In the genomic region with DNA sequence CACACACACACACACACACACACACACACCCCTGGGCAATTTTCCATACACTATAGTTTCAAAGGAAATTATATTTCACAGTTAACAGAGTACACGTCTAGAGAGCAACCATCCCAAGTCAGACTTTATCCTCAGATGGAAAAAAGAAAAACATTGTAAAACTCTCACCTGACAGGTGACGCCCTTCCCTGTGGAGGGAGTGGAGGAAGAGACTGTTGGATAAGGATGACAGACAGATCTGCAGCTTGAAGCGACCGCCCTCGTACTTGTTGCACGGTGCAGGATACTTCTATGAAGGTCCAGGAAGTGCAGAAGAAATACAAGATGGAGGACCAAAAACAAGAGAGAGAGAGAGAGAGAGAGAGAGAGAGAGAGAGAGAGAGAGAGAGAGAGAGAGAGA, we compare ENCODE assay signal across 27 mouse cellular contexts. TPM values are rescaled to one million over a fixed set of nuclear protein-coding genes. Genes with fewer than 3 reads are reported as not detected.
DNase-seq lines count a peak whose midpoint lies in the region; ATAC-seq and TF ChIP-seq lines count a peak whose summit lies in the region.
"Had no signal": no experiment of that assay in that cellular context is flagged by ENCODE, and none has a peak within 500 bp of the region (broad histone marks: within the 10 kb centered on the region; RNA-seq: fewer than 3 reads in every experiment).

No protein-coding gene starts in this region.

- no peak for DNase-seq in testis, postnatal 10 days (ENCODE audit: low spot score)
- no peak for DNase-seq in layer of hippocampus, postnatal 25 days (ENCODE audit: extremely low spot score in 1 of 2, low spot score in 1 of 2)
- DNase-seq: adrenal gland, adult 8-10 months; adrenal gland, postnatal 25 days; cerebellum, adult 2 months; cerebellum, adult 9-11 months; cerebellum, postnatal 25 days; gastrocnemius, postnatal 25 days; heart, adult 18-20 months; heart, postnatal 10 days; heart, postnatal 36 days had no signal

- TF ChIP-seq CTCF in bone marrow macrophage, adult 2 months (IDR thresholded peaks at IDR 0.05; ENCODE audit: low read depth, low read length): no peak
- TF ChIP-seq CTCF in embryonic fibroblast, embryonic 13.5 days (IDR thresholded peaks at IDR 0.05; ENCODE audit: borderline replicate concordance, insufficient read depth, low read length): no peak
- no peak for TF ChIP-seq CTCF in intestine, postnatal 0 days (IDR thresholded peaks at IDR 0.05; ENCODE audit: low read depth)

- ATAC-seq in intestine, postnatal 0 days: peak; percentile 89
- ATAC-seq in midbrain, embryonic 15.5 days (replicated peaks): no peak
- ATAC-seq: activated CD4-positive, CD25-positive, alpha-beta regulatory T cell, adult 4 months; CD4-positive, CD25-positive, alpha-beta regulatory T cell, adult 4 months; forebrain, embryonic 15.5 days; hindbrain, embryonic 16.5 days had no signal

- no peaks in the 10 kb centered on the region for H3K27me3 ChIP-seq in intestine, postnatal 0 days (replicated peaks; ENCODE audit: control insufficient read depth, insufficient read depth, low read length)
- H3K27me3 ChIP-seq in midbrain, embryonic 15.5 days (replicated peaks): no peaks in the 10 kb centered on the region
- H3K27me3 ChIP-seq: embryonic facial prominence, embryonic 12.5 days; embryonic facial prominence, embryonic 15.5 days; forebrain, embryonic 12.5 days; forebrain, embryonic 15.5 days; heart, embryonic 12.5 days; heart, embryonic 15.5 days; hindbrain, embryonic 13.5 days had no signal

- H3K27ac ChIP-seq in bone marrow macrophage, adult 2 months (ENCODE audit: insufficient read depth, low read depth, low read length): peak overlapping the region; percentile 61; the same call in 1 of the 2 replicates
- peak overlapping the region; percentile 48; the same call in 1 of the 2 replicates for H3K27ac ChIP-seq in embryonic fibroblast, embryonic 13.5 days (ENCODE audit: insufficient read depth, low read length)
- H3K27ac ChIP-seq in intestine, postnatal 0 days (ENCODE audit: low read depth, low read length): peak overlapping the region; percentile 76
- no peak overlapping the region for H3K27ac ChIP-seq in midbrain, embryonic 15.5 days
- H3K27ac ChIP-seq: embryonic facial prominence, embryonic 12.5 days; embryonic facial prominence, embryonic 15.5 days; forebrain, embryonic 12.5 days; forebrain, embryonic 15.5 days; heart, embryonic 15.5 days; hindbrain, embryonic 10.5 days; hindbrain, embryonic 13.5 days had no signal

- H3K4me1 ChIP-seq in bone marrow macrophage, adult 2 months (ENCODE audit: control insufficient read depth, insufficient read depth, low read length): peaks cover 17% of the 10 kb centered on the region
- H3K4me1 ChIP-seq in embryonic fibroblast, embryonic 13.5 days (ENCODE audit: control insufficient read depth, insufficient read depth, low read length): peaks cover 22% of the 10 kb centered on the region
- H3K4me1 ChIP-seq in intestine, postnatal 0 days (replicated peaks; ENCODE audit: control insufficient read depth, insufficient read depth, low read length): peaks cover 4% of the 10 kb centered on the region; the same call in 1 of the 2 replicates
- peaks cover 21% of the 10 kb centered on the region for H3K4me1 ChIP-seq in midbrain, embryonic 15.5 days

- H3K4me2 ChIP-seq in intestine, postnatal 0 days (replicated peaks; ENCODE audit: low read depth): no peak overlapping the region
- no peak overlapping the region for H3K4me2 ChIP-seq in midbrain, embryonic 15.5 days
- H3K4me2 ChIP-seq: embryonic facial prominence, embryonic 12.5 days; embryonic facial prominence, embryonic 15.5 days; forebrain, embryonic 12.5 days; forebrain, embryonic 15.5 days; heart, embryonic 12.5 days; heart, embryonic 15.5 days; hindbrain, embryonic 13.5 days had no signal

- H3K9ac ChIP-seq in intestine, postnatal 0 days (ENCODE audit: low read depth, low read length): no peak overlapping the region
- no peak overlapping the region for H3K9ac ChIP-seq in midbrain, embryonic 15.5 days
- H3K9ac ChIP-seq: embryonic facial prominence, embryonic 12.5 days; embryonic facial prominence, embryonic 15.5 days; forebrain, embryonic 12.5 days; forebrain, embryonic 15.5 days; heart, embryonic 12.5 days; heart, embryonic 15.5 days; hindbrain, embryonic 13.5 days had no signal

- H3K9me3 ChIP-seq in intestine, postnatal 0 days (ENCODE audit: control insufficient read depth): no peaks in the 10 kb centered on the region
- H3K9me3 ChIP-seq in midbrain, embryonic 15.5 days: no peaks in the 10 kb centered on the region
- H3K9me3 ChIP-seq: embryonic facial prominence, embryonic 12.5 days; embryonic facial prominence, embryonic 15.5 days; forebrain, embryonic 12.5 days; forebrain, embryonic 15.5 days; heart, embryonic 12.5 days; heart, embryonic 15.5 days; hindbrain, embryonic 10.5 days; hindbrain, embryonic 13.5 days had no signal

- 36% methylated on average over 6 of the region's 6 CpGs for WGBS in intestine, postnatal 0 days
- 86% methylated on average over 6 of the region's 6 CpGs for WGBS in midbrain, embryonic 15.5 days

- no peak overlapping the region for H3K4me3 ChIP-seq in bone marrow macrophage, adult 2 months (ENCODE audit: insufficient read depth, low read length)
- no peak overlapping the region for H3K4me3 ChIP-seq in embryonic fibroblast, embryonic 13.5 days (ENCODE audit: insufficient read depth, low read length)
- no peak overlapping the region for H3K4me3 ChIP-seq in intestine, postnatal 0 days (ENCODE audit: low read depth, low read length)
- H3K4me3 ChIP-seq in midbrain, embryonic 15.5 days: no peak overlapping the region
- H3K4me3 ChIP-seq: embryonic facial prominence, embryonic 12.5 days; embryonic facial prominence, embryonic 15.5 days; erythroblast, embryonic 14.5 days; forebrain, embryonic 12.5 days; forebrain, embryonic 15.5 days; heart, embryonic 12.5 days; heart, embryonic 15.5 days; hindbrain, embryonic 10.5 days; hindbrain, embryonic 13.5 days had no signal

- TF ChIP-seq POLR2A in bone marrow macrophage, adult 2 months (IDR thresholded peaks at IDR 0.05; ENCODE audit: borderline replicate concordance, low read depth, low read length): no peak
- no peak for TF ChIP-seq POLR2A in embryonic fibroblast, embryonic 13.5 days (IDR thresholded peaks at IDR 0.05; ENCODE audit: low read depth, low read length)

- H3K36me3 ChIP-seq in intestine, postnatal 0 days (ENCODE audit: control insufficient read depth, insufficient read depth): no peaks in the 10 kb centered on the region
- no peaks in the 10 kb centered on the region for H3K36me3 ChIP-seq in midbrain, embryonic 15.5 days (replicated peaks)
- H3K36me3 ChIP-seq: embryonic facial prominence, embryonic 12.5 days; embryonic facial prominence, embryonic 15.5 days; forebrain, embryonic 12.5 days; forebrain, embryonic 15.5 days; heart, embryonic 15.5 days; hindbrain, embryonic 10.5 days; hindbrain, embryonic 13.5 days had no signal

RNA-seq across cellular contexts. Expression of a gene that starts 8.5 kb away (rescaled TPM):
- polyA plus RNA-seq in bone marrow macrophage, adult 2 months (2012; ENCODE audit: insufficient read depth, insufficient read length, missing spikeins): 23.0 and 24.5 TPM in 2 replicates
- 55.8 and 59.3 TPM in 2 replicates for polyA plus RNA-seq in embryonic fibroblast, embryonic 13.5 days (2011; ENCODE audit: insufficient read length, low read depth, missing spikeins)
- 6.1 and 9.4 TPM in 2 replicates for polyA plus RNA-seq in intestine, postnatal 0 days (2015; fragmentation: Nextera tagmentation; extraction: Ambion mirVana)
- 8.6 and 9.0 TPM in 2 replicates for polyA plus RNA-seq in midbrain, embryonic 15.5 days (2015; fragmentation: Nextera tagmentation; extraction: Ambion mirVana)
- 100 to 1,000 TPM; 112 to 115 TPM for total RNA-seq in layer of hippocampus, postnatal 25 days (2021)
